Mouse (Mus musculus): ENCODE measurements around the gene Apol8. TPM values are rescaled to one million over a fixed set of nuclear protein-coding genes. Genes with fewer than 3 reads are reported as not detected.

Gene Apol8
- polyA plus RNA-seq, 1 experiment from 2014 or later, result not detected

DNA sequence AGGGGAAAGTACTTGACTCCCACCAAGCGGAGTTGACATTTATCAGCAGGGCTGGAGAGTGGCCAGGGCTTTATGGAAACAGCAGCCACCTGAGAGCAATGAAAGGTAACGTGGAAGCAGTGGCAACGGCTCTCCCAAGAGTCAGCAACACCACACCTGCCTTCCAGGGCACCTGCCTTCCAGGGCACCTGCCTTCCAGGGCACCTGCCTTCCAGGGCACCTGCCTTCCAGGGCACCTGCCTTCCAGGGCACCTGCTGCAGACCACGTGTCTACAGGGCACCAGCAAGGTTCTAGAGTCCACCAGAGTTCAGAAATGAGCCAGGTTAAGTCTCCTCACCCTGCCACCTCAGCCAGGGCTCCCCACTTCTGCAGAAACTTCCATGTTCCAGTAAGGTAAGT is 36.3 kb upstream of the Apol8 start:
- Histone ChIP-seq H3K27ac (ENCODE audit: low read depth) (no peak overlapping the region), H3K9ac (ENCODE audit: low read length) (no peak overlapping the region), H3K36me3 (ENCODE audit: control insufficient read depth, insufficient read depth, low read length) (peaks cover 93% of the 10 kb centered on the region), H3K4me3 (ENCODE audit: low read depth, low read length) (no peak overlapping the region), H3K9me3 (ENCODE audit: control insufficient read depth, low read length) (no peaks in the 10 kb centered on the region), H3K4me1 (replicated peaks; ENCODE audit: control insufficient read depth, insufficient read depth, low read length) (peaks cover 8% of the 10 kb centered on the region), H3K4me2 (ENCODE audit: low read length) (no peak overlapping the region), H3K27me3 (replicated peaks; ENCODE audit: control insufficient read depth, insufficient read depth, low read length) (no peaks in the 10 kb centered on the region)
- 89% methylated on average over 4 of the region's 4 CpGs for WGBS
- DNase-seq (ENCODE audit: low spot score) (no peak), ATAC-seq (replicated peaks; ENCODE audit: low FRiP score, low TSS enrichment, low read depth) (no peak)

DNA sequence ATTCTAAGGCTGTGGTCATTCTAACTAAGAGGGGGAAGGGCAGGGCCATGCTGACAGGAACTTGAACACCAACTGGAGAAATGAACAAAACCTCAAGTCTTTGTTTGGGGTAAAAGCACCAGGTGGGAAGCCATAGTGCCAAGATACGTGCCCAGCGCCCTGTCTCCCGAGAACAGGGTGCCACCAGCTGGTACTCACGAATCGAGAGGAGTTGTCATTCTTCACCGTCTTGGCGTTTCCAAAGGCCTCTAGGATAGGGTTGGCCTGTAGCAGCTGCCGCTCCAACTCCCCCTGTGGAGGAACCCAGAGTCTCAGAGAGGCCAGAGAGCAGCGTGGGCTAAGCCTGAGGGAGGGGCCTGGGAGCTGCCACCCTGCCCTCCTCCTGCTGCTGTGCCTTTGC is 35.3 kb upstream of the Apol8 start:
- DNase-seq (ENCODE audit: low spot score) (no peak), ATAC-seq (replicated peaks; ENCODE audit: low FRiP score, low TSS enrichment, low read depth) (no peak)
- Histone ChIP-seq H3K36me3 (ENCODE audit: control insufficient read depth, insufficient read depth, low read length) (peaks cover 96% of the 10 kb centered on the region), H3K4me1 (replicated peaks; ENCODE audit: control insufficient read depth, insufficient read depth, low read length) (no peaks in the 10 kb centered on the region), H3K9me3 (ENCODE audit: control insufficient read depth, low read length) (no peaks in the 10 kb centered on the region), H3K4me2 (ENCODE audit: low read length) (no peak overlapping the region), H3K9ac (ENCODE audit: low read length) (no peak overlapping the region), H3K27ac (ENCODE audit: low read depth) (no peak overlapping the region), H3K27me3 (replicated peaks; ENCODE audit: control insufficient read depth, insufficient read depth, low read length) (no peaks in the 10 kb centered on the region), H3K4me3 (ENCODE audit: low read depth, low read length) (no peak overlapping the region)
- 83% methylated on average over 9 of the region's 9 CpGs for WGBS

DNA sequence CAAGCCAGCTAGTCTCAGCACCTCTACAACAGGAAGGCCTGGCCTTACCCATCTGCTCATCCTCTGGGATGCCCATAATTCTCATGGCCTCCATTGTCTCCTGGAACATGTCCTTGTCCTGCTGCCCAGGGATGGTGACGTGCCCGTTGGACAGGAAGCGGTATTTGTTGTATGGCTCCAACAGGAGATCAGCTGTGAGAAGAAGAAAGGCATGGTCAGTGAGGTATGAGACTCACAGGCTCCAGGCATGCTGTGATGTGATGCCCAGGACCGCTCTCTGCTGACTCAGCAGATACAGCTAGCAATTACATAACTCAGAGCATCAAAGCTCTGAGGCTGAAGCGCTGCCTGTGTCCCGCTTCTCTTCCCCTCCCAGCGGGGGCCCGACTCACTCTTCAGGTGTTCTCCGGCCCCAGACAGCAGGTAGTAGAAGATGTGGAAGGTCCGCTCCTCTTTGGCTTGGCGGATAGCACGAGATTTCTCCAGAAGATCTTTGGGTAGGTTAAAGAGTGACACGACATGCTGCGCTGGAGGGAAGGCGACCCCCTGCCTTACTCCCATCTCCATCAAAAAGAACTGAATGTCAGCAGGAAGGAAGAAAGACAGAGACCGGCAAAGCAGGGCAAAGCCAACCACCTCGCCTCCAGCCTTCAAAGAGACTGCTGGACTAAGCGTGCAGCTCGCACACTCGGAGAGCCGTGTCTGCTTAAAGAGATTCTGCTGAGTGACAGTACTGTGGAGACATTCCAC is 34.0 kb upstream of the Apol8 start:
- no peak overlapping the region for H3K4me2 ChIP-seq (ENCODE audit: low read length)
- DNase-seq (ENCODE audit: low spot score), result no peak
- no peak overlapping the region for H3K27ac ChIP-seq (ENCODE audit: low read depth)
- H3K4me1 ChIP-seq (replicated peaks; ENCODE audit: control insufficient read depth, insufficient read depth, low read length), result no peaks in the 10 kb centered on the region
- no peak overlapping the region for H3K9ac ChIP-seq (ENCODE audit: low read length)
- no peak for ATAC-seq (replicated peaks; ENCODE audit: low FRiP score, low TSS enrichment, low read depth)
- H3K27me3 ChIP-seq (replicated peaks; ENCODE audit: control insufficient read depth, insufficient read depth, low read length), result no peaks in the 10 kb centered on the region
- WGBS, result 92% methylated on average over 21 of the region's 21 CpGs
- no peaks in the 10 kb centered on the region for H3K9me3 ChIP-seq (ENCODE audit: control insufficient read depth, low read length)
- H3K4me3 ChIP-seq (ENCODE audit: low read depth, low read length), result no peak overlapping the region
- H3K36me3 ChIP-seq (ENCODE audit: control insufficient read depth, insufficient read depth, low read length), result peaks cover 98% of the 10 kb centered on the region

- Histone ChIP-seq H3K4me2 (ENCODE audit: low read length) (no peak overlapping the region), H3K9ac (ENCODE audit: low read length) (no peak overlapping the region), H3K36me3 (ENCODE audit: control insufficient read depth, insufficient read depth, low read length) (peaks cover 98% of the 10 kb centered on the region), H3K27me3 (replicated peaks; ENCODE audit: control insufficient read depth, insufficient read depth, low read length) (no peaks in the 10 kb centered on the region), H3K4me1 (replicated peaks; ENCODE audit: control insufficient read depth, insufficient read depth, low read length) (no peaks in the 10 kb centered on the region), H3K27ac (ENCODE audit: low read depth) (no peak overlapping the region), H3K9me3 (ENCODE audit: control insufficient read depth, low read length) (no peaks in the 10 kb centered on the region), H3K4me3 (ENCODE audit: low read depth, low read length) (no peak overlapping the region)
- DNase-seq (ENCODE audit: low spot score) (no peak), ATAC-seq (replicated peaks; ENCODE audit: low FRiP score, low TSS enrichment, low read depth) (no peak)
- 86% methylated on average over 3 of the region's 3 CpGs for WGBS
Observed at GRCm38 (mm10) chr15:77789186-77789585, 32.4 kb upstream of the Apol8 start.

DNA sequence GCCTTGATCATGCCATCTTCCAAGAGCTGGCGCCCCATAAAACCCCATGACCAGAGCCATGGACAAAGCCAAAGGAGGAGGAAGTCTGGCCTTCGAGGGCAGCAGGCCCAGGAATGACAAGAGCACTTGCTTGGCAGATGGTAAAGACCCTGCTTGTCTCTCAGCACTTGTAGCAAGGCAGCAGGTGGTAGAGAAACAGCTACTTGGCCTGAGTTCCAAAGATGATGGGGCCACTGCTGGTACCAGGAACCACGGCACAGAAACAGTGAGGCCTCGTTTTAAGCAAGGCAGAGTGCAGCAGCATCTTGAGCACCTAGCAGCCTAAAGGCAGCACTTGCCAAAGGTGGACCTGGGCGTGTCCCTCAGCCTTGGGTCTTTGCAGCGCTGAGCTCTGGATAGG is 31.6 kb upstream of the Apol8 start:
- 93% methylated on average over 6 of the region's 6 CpGs for WGBS
- H3K4me3 ChIP-seq (ENCODE audit: low read depth, low read length), result no peak overlapping the region
- no peaks in the 10 kb centered on the region for H3K27me3 ChIP-seq (replicated peaks; ENCODE audit: control insufficient read depth, insufficient read depth, low read length)
- ATAC-seq (replicated peaks; ENCODE audit: low FRiP score, low TSS enrichment, low read depth) (no peak), DNase-seq (ENCODE audit: low spot score) (no peak)
- peaks cover 98% of the 10 kb centered on the region for H3K36me3 ChIP-seq (ENCODE audit: control insufficient read depth, insufficient read depth, low read length)
- no peaks in the 10 kb centered on the region for H3K9me3 ChIP-seq (ENCODE audit: control insufficient read depth, low read length)
- no peak overlapping the region for H3K4me2 ChIP-seq (ENCODE audit: low read length)
- H3K9ac ChIP-seq (ENCODE audit: low read length), result no peak overlapping the region
- no peaks in the 10 kb centered on the region for H3K4me1 ChIP-seq (replicated peaks; ENCODE audit: control insufficient read depth, insufficient read depth, low read length)
- no peak overlapping the region for H3K27ac ChIP-seq (ENCODE audit: low read depth)

- Histone ChIP-seq H3K9me3 (ENCODE audit: control insufficient read depth, low read length) (no peaks in the 10 kb centered on the region), H3K36me3 (ENCODE audit: control insufficient read depth, insufficient read depth, low read length) (peaks cover 100% of the 10 kb centered on the region), H3K4me1 (replicated peaks; ENCODE audit: control insufficient read depth, insufficient read depth, low read length) (no peaks in the 10 kb centered on the region), H3K4me3 (ENCODE audit: low read depth, low read length) (no peak overlapping the region), H3K27me3 (replicated peaks; ENCODE audit: control insufficient read depth, insufficient read depth, low read length) (no peaks in the 10 kb centered on the region), H3K9ac (ENCODE audit: low read length) (no peak overlapping the region), H3K4me2 (ENCODE audit: low read length) (no peak overlapping the region), H3K27ac (ENCODE audit: low read depth) (no peak overlapping the region)
- 85% methylated on average over 1 of the region's 1 CpGs for WGBS
- DNase-seq (ENCODE audit: low spot score), result no peak
- ATAC-seq (replicated peaks; ENCODE audit: low FRiP score, low TSS enrichment, low read depth), result no peak
Observed at GRCm38 (mm10) chr15:77785807-77786206, 29.0 kb upstream of the Apol8 start.

GRCm38 (mm10) chr15:77784039-77784824 is 27.4 kb upstream of the Apol8 start:
- DNase-seq (ENCODE audit: low spot score), result no peak
- Histone ChIP-seq H3K4me2 (ENCODE audit: low read length) (no peak overlapping the region), H3K9ac (ENCODE audit: low read length) (no peak overlapping the region), H3K27ac (ENCODE audit: low read depth) (no peak overlapping the region), H3K4me1 (replicated peaks; ENCODE audit: control insufficient read depth, insufficient read depth, low read length) (no peaks in the 10 kb centered on the region), H3K4me3 (ENCODE audit: low read depth, low read length) (no peak overlapping the region), H3K36me3 (ENCODE audit: control insufficient read depth, insufficient read depth, low read length) (peaks cover 100% of the 10 kb centered on the region), H3K9me3 (ENCODE audit: control insufficient read depth, low read length) (no peaks in the 10 kb centered on the region), H3K27me3 (replicated peaks; ENCODE audit: control insufficient read depth, insufficient read depth, low read length) (no peaks in the 10 kb centered on the region)
- WGBS, result 76% methylated on average over 22 of the region's 22 CpGs
- no peak for ATAC-seq (replicated peaks; ENCODE audit: low FRiP score, low TSS enrichment, low read depth)

DNA sequence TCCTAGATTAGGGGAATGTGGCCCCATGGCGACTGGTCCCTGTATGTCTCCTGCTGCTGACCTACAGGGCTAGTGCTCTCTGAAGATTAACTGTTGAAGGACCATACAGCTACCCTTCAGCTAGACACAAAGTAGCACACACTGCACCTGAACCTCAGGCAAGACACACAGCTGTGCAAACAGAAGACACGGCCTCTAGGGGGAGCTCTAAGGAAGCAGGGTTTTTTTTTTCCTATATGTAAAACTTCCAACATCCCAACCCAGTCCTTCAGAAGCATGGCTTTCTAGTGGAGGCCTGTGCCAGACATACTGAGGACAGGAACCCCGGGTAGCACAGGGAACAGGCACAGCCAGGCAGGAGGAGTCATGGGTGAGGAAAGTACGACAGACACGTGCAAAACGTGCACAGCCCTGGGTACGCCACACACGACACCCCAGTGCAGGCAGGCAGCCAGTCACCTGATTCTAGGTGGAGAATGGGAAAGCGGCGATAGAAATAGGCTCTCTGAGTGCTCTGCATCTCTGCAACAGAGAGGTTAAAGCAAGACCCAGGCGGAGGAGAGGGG is 25.7 kb upstream of the Apol8 start:
- no peaks in the 10 kb centered on the region for H3K9me3 ChIP-seq (ENCODE audit: control insufficient read depth, low read length)
- H3K4me1 ChIP-seq (replicated peaks; ENCODE audit: control insufficient read depth, insufficient read depth, low read length), result no peaks in the 10 kb centered on the region
- H3K9ac ChIP-seq (ENCODE audit: low read length), result no peak overlapping the region
- no peak; the same call in 1 of the 2 replicates for ATAC-seq (replicated peaks; ENCODE audit: low FRiP score, low TSS enrichment, low read depth)
- H3K36me3 ChIP-seq (ENCODE audit: control insufficient read depth, insufficient read depth, low read length), result peaks cover 99% of the 10 kb centered on the region
- no peak overlapping the region for H3K27ac ChIP-seq (ENCODE audit: low read depth)
- H3K4me3 ChIP-seq (ENCODE audit: low read depth, low read length), result no peak overlapping the region
- 78% methylated on average over 11 of the region's 11 CpGs for WGBS
- no peak overlapping the region for H3K4me2 ChIP-seq (ENCODE audit: low read length)
- DNase-seq (ENCODE audit: low spot score), result no peak
- no peaks in the 10 kb centered on the region for H3K27me3 ChIP-seq (replicated peaks; ENCODE audit: control insufficient read depth, insufficient read depth, low read length)
